Mouse (Mus musculus) liver, adult 2 months (tissue): ENCODE results near the gene Oas1a. TPM values are rescaled to one million over a fixed set of nuclear protein-coding genes. Genes with fewer than 3 reads are reported as not detected.
A peak's percentile ranks its signal among the peaks of the same experiment; 100 is the strongest.
"Not testable (repeated sequence)": the region's sequence is repeated elsewhere in the genome, so short reads cannot be mapped to it uniquely, and the experiment has no call there.

Experiments
- DNase-seq: peaks from one replicate; pipeline ENCODE4 v3.0.0-alpha.2; 2011; ENCODE audit warnings: low read depth, low spot score; ENCODE audit errors: extremely low read depth
- H3K27ac ChIP-seq: fragments of 200-500 bp; replicated peaks from 2 replicates; pipeline ENCODE4 v1.5.1; 2012; ENCODE audit warnings: low read depth, mild to moderate bottlenecking, control low read depth, inconsistent platforms, low read length; ENCODE audit not compliant: insufficient read depth
- H3K27me3 ChIP-seq: fragments of 200-500 bp; 2 replicates; pipeline ENCODE4 v1.6.1; 2012; ENCODE audit warnings: mild to moderate bottlenecking, moderate library complexity, low read length, inconsistent platforms; ENCODE audit not compliant: control insufficient read depth, insufficient read depth
- H3K36me3 ChIP-seq: fragments of 200-500 bp; 2 replicates; pipeline ENCODE4 v1.6.1; 2012; ENCODE audit warnings: low read length, inconsistent platforms; ENCODE audit not compliant: control insufficient read depth, insufficient read depth
- H3K4me1 ChIP-seq: fragments of 200-500 bp; 2 replicates; pipeline ENCODE4 v1.6.1; 2011; ENCODE audit warnings: low read length; ENCODE audit not compliant: control insufficient read depth, insufficient read depth
- H3K4me3 ChIP-seq: fragments of 200-500 bp; 2 replicates; pipeline ENCODE4 v1.5.1; 2011; ENCODE audit warnings: low read depth, mild to moderate bottlenecking, control low read depth, low read length, moderate library complexity; ENCODE audit not compliant: insufficient read depth
- H3K79me2 ChIP-seq: fragments of 200-500 bp; 2 replicates; pipeline ENCODE4 v1.6.1; 2012; ENCODE audit warnings: inconsistent platforms, mild to moderate bottlenecking, low read length, moderate library complexity; ENCODE audit not compliant: control insufficient read depth, insufficient read depth
- H3K9ac ChIP-seq: fragments of 200-500 bp; 2 replicates; pipeline ENCODE4 v1.6.1; 2012; ENCODE audit warnings: low read depth, mild to moderate bottlenecking, control low read depth, inconsistent platforms, low read length
- CTCF ChIP-seq: fragments of 200-500 bp; IDR thresholded peaks from 2 replicates; pipeline ENCODE4 v1.5.1; 2011; ENCODE audit warnings: low read depth, low read length, control low read depth
- POLR2A ChIP-seq: fragments of 200-500 bp; IDR thresholded peaks from 2 replicates; pipeline ENCODE4 v1.6.1; 2011; ENCODE audit warnings: low read length, control low read depth; ENCODE audit not compliant: insufficient read depth; ENCODE audit errors: extremely low read depth
- WGBS: fragments of 180-500 bp; shearing (Covaris S2); methylation state at CpG from one replicate; pipeline ENCODE4 v1.1.7; 2018; 5-methylcytosine and 5-hydroxymethylcytosine counted together
- polyA plus RNA-seq: library from polyadenylated mRNA; depleted of rRNA; stranded (reverse); fragments of >200 nt; gene quantifications from 2 replicates; pipeline ENCODE4 v1.2.3, GENCODE M21; 2012
- total RNA-seq: library from RNA; depleted of rRNA; stranded (reverse); fragments of >200 nt; gene quantifications from 2 replicates; pipeline ENCODE4 v1.2.3, GENCODE M21; 2014

The Oas1a gene
- total and polyA plus RNA-seq, 2 experiments = 6.4 to 10.0 TPM

GRCm38 (mm10) chr5:120933966-120934365 is 26.6 kb upstream of the Oas1a start:
- Histone ChIP-seq H3K9ac (no peak overlapping the region), H3K4me3 (no peak overlapping the region), H3K27me3 (0 out of 2 replicates have a peak, but pooled peaks cover 3% of the 10 kb centered on the region), H3K79me2 (no peaks in the 10 kb centered on the region), H3K4me1 (no peaks in the 10 kb centered on the region), H3K36me3 (no peaks in the 10 kb centered on the region), H3K27ac (no peak overlapping the region)
- 38% methylated on average over 5 of the region's 5 CpGs for WGBS
- no peak for DNase-seq
- TF ChIP-seq POLR2A (no peak), CTCF (no peak)

- Histone ChIP-seq H3K27me3 (0 out of 2 replicates have a peak, but pooled peaks cover 3% of the 10 kb centered on the region), H3K79me2 (no peaks in the 10 kb centered on the region), H3K36me3 (no peaks in the 10 kb centered on the region), H3K27ac (no peak overlapping the region), H3K9ac (no peak overlapping the region), H3K4me3 (no peak overlapping the region), H3K4me1 (no peaks in the 10 kb centered on the region)
- no peak for DNase-seq
- WGBS = 7% methylated on average over 1 of the region's 1 CpGs
- TF ChIP-seq CTCF (peak; percentile 35; the same call in 1 of the 2 replicates), POLR2A (no peak)
Observed at GRCm38 (mm10) chr5:120927036-120927435, 19.7 kb upstream of the Oas1a start.

GRCm38 (mm10) chr5:120926311-120926710 is 19.0 kb upstream of the Oas1a start:
- WGBS = 37% methylated on average over 2 of the region's 2 CpGs

GRCm38 (mm10) chr5:120924520-120924919 is 17.2 kb upstream of the Oas1a start:
- H3K36me3 ChIP-seq, H3K79me2 ChIP-seq, DNase-seq, H3K4me3 ChIP-seq, H3K27ac ChIP-seq, H3K27me3 ChIP-seq, H3K4me1 ChIP-seq, H3K9ac ChIP-seq: not testable (repeated sequence)
- 85% methylated on average over 4 of the region's 4 CpGs for WGBS

More at GRCm38 (mm10) chr5:120926311-120926710, 19.0 kb upstream of the Oas1a start:
- H3K4me3 ChIP-seq, H3K79me2 ChIP-seq, H3K9ac ChIP-seq, H3K4me1 ChIP-seq, H3K36me3 ChIP-seq, DNase-seq, H3K27me3 ChIP-seq, H3K27ac ChIP-seq: not testable (repeated sequence)

GRCm38 (mm10) chr5:120923969-120924368 is 16.6 kb upstream of the Oas1a start:
- Histone ChIP-seq H3K36me3 (no peaks in the 10 kb centered on the region), H3K27ac (no peak overlapping the region), H3K9ac (no peak overlapping the region), H3K79me2 (no peaks in the 10 kb centered on the region), H3K27me3 (no peaks in the 10 kb centered on the region), H3K4me3 (no peak overlapping the region), H3K4me1 (no peaks in the 10 kb centered on the region)
- TF ChIP-seq CTCF = no peak
- 58% methylated on average over 4 of the region's 4 CpGs for WGBS
- no peak for DNase-seq

GRCm38 (mm10) chr5:120920296-120920695 is 13.0 kb upstream of the Oas1a start:
- Histone ChIP-seq H3K36me3 (no peaks in the 10 kb centered on the region), H3K27ac (no peak overlapping the region), H3K4me3 (no peak overlapping the region), H3K4me1 (no peaks in the 10 kb centered on the region), H3K79me2 (no peaks in the 10 kb centered on the region), H3K9ac (no peak overlapping the region), H3K27me3 (no peaks in the 10 kb centered on the region)
- no peak for DNase-seq
- TF ChIP-seq POLR2A (no peak), CTCF (no peak)
- WGBS = 71% methylated on average over 3 of the region's 3 CpGs

GRCm38 (mm10) chr5:120919156-120919935 is 12.0 kb upstream of the Oas1a start:
- not testable (repeated sequence) for H3K36me3 ChIP-seq, DNase-seq, H3K27me3 ChIP-seq, H3K4me3 ChIP-seq, H3K27ac ChIP-seq, H3K9ac ChIP-seq, H3K4me1 ChIP-seq, H3K79me2 ChIP-seq
- 60% methylated on average over 2 of the region's 2 CpGs for WGBS

- H3K27ac ChIP-seq, H3K4me1 ChIP-seq, H3K27me3 ChIP-seq, H3K36me3 ChIP-seq, DNase-seq, H3K79me2 ChIP-seq, H3K4me3 ChIP-seq, H3K9ac ChIP-seq: not testable (repeated sequence)
- 41% methylated on average over 8 of the region's 8 CpGs for WGBS
Observed at GRCm38 (mm10) chr5:120914204-120914603, 6.9 kb upstream of the Oas1a start, which contains the start of gene Oas1d. Gene Oas1d, plus strand, starts transcription at chr5:120914536.
